Mouse (Mus musculus) small intestine, adult 2 months (tissue): Measurements from ENCODE around the gene Uhrf1bp1.

Source experiments
- CTCF ChIP-seq: fragments of 200-500 bp; IDR thresholded peaks from 2 replicates; pipeline ENCODE4 v1.5.1; 2012; ENCODE audit warnings: low read depth, mild to moderate bottlenecking, control low read depth, inconsistent platforms, low read length, moderate library complexity, mixed read lengths; ENCODE audit not compliant: insufficient replicate concordance, insufficient read length; ENCODE audit errors: extremely low read depth
- POLR2A ChIP-seq: fragments of 200-500 bp; IDR thresholded peaks from 2 replicates; pipeline ENCODE4 v1.6.1; 2012; ENCODE audit warnings: low read depth, mild to moderate bottlenecking, control low read depth, inconsistent platforms, low read length, moderate library complexity

GRCm38 (mm10) chr17:27886499-27887210, 30.4 kb downstream of the Uhrf1bp1 start:
- no peak for TF ChIP-seq CTCF
- TF ChIP-seq POLR2A = no peak
